Mouse (Mus musculus) brain, embryonic 18.5 days (tissue): ENCODE measurements around the gene Ly6g6e.
"Not testable (repeated sequence)": the region's sequence is repeated elsewhere in the genome, so short reads cannot be mapped to it uniquely, and the experiment has no call there.

Experiments
- DNase-seq: peaks from one replicate; pipeline ENCODE4 v3.0.0-alpha.2; 2012; ENCODE audit warnings: low read depth, low spot score

The Ly6g6e gene

DNA sequence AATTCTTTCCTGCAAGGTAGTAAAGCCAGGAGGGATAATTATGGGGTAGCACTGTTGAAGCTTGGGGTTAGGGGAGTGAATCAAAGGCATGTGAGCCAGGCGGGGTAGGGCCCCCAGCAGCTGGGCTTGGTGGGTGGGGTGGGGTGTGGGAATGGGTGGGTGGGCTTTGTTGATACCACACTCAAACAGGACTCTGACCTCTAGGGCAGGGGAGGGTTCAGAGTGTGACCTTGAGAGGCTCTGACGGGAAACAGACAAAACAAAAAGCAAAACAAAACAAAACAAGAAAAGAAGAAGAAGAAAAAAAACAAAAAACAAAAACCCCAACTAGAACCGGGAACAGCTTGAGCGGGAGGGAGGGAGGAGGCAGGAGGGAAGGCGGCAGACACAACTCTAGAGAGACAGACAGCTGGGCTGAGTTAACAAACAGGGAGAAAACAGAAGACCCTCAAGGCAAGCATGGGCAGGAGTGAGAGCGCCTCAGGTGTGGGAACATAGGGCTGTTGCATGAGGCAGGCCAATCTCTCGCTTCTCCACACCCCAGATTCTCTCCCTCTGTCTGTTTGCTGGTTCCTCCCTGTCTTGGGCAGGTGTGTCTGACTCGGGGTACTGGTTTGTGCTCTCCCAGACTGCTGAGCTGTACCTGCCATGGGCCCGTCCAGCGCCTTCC, at the start of gene Ly6g6e:
Ly6g6e (plus strand) TSS at position 396 of the 670 bp plus-strand sequence.
- DNase-seq = no peak

GRCm38 (mm10) chr17:35027277-35028068, 49.2 kb upstream of the Ly6g6e start, which contains the start of gene Sapcd1:
Gene Sapcd1 (minus strand): TSS chr17:35028016.
- DNase-seq = no peak

DNA sequence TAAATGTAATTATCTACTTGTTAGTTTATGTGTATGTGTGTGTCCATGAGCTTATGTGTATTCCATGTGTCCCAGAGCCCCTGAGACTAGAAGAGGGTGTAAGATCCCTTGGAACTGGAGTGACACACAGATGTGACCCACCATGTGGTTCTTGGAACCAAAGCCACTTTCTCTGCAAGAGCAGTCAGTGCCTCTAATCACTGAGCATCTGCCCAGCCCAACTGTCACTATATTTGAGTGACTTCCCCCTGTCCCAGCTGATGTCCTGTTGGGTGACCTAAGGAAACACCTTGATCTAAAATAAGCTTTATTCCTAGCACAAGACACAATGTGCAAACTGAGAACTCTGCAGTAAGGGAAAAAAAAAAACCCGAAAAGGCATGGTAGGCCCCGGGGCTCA, 48.4 kb upstream of the Ly6g6e start:
- no peak for DNase-seq

DNA sequence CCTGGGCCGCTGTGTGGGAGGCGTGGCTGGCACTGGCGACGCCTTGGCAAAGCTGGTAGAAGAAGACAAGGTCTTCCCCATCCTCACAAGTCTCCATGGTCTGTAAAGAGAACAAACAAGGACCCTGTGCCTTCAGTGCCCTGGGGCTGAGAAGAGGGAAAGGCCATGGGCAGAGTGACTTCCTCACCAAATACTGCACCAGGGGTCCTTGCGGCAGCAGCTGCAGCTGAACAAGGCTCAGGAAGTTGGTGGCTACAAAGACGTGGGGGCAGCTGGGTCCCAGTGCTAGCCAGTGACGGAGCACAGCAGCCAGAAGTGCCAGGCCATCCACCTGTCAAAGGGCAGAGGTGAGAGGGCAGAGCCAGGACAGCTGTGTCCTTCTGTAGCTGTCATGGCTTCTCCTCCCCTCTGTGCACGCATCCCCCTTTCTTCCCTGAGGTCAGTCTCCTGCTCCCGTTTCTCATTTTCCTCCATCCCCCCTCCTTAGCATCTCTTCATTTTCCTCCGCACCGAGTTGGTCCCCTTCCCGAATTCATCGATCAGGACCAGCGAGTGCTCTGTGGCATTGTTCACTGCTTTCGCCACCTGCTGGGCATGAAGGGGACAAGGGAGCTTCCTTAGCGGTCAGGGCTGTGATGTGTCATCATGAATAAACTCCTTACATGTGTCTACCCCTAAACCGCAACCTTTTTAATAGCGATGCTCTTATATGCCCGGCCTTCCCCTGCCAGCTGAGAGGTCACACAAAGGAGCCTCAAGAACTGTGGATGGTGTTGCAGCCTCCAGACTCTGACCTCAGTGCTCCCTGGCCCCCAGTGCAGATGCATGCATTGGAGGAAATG, 46.8 kb upstream of the Ly6g6e start:
- DNase-seq = no peak

DNA sequence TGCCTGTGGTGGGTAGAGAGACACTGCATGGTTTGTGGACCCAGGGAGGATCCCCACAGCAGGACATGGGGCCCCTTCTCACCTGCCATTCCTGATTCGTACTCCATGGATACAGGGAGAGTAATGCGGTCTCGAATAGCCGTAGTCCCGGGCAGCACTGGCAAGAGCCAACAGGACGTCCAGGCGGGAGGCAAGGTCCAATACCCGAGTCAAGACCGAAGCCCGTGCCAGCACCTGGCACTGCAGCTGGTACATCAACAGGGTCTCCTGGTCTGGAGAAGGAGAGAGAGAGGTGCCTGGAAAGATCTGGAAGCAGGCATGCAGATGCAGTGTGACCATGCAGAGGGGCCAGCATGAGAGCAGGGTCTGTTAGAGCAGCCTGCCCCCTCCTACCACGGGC, 45.4 kb upstream of the Ly6g6e start:
- no peak for DNase-seq

GRCm38 (mm10) chr17:35031880-35032279, 44.8 kb upstream of the Ly6g6e start:
- no peak for DNase-seq

DNA sequence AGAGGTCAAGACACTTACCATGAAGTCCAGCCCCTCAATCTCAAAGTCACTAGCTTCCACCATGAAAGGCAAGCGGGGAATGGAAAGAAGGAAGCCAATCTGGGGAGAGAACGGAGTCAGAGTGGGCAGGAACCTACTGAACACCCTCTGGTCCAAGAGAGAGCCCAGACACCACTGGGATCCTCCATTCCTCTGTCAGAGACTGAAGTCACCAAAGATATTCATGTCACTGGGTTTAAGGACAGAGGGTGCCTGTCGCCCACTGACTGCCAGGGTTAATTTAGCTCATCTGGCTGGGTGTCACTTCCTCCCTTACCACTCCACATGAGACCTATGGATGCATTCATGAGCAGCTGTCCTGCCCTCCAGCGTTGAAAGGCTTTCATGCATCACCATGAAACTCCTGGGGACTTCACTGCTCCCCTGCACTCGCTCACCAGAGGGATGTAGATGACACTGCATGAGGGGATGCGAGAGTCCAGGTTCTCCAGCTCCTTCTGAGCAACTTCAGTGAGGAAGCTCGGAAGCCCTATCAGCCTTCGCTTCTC, 44.3 kb upstream of the Ly6g6e start:
- DNase-seq = no peak

DNA sequence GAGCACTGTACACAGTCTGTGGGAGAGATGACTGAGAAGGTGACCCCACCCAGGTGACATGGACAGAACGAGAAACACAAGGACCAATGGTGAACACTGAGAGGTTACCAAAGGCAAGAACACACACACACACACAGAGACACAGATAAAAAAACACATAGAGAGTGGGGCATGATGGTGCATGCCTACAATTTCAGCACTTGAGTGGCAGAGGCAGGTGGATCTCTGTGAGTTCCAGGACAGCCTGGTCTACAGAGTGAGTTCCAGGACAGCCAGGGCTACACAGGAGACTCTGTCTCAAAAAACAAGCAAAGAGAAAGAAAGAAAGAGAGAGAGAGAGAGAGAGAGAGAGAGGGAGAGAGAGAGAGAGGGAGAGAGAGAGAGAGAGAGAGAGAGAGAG, 43.0 kb upstream of the Ly6g6e start:
- DNase-seq = not testable (repeated sequence)

DNA sequence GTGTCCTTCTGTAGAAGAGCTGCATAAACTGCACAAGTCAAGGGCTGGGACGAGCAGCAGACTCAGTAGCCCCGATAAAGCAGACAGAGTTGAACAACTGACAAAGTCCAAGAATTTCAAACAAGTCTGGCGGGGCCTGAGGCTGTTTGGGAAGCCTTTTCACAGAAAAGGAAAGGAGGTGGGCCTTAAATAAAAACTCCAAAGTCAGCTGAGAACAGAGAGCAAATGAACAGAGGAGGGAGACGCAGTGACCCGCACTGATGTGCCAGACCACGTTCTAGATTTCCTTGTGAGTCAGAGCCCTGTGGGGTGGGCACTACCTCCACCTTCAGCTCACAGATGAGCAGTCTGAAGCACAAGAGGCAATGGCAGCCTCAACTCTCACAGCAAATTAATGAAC, 41.8 kb upstream of the Ly6g6e start:
- DNase-seq = no peak

DNA sequence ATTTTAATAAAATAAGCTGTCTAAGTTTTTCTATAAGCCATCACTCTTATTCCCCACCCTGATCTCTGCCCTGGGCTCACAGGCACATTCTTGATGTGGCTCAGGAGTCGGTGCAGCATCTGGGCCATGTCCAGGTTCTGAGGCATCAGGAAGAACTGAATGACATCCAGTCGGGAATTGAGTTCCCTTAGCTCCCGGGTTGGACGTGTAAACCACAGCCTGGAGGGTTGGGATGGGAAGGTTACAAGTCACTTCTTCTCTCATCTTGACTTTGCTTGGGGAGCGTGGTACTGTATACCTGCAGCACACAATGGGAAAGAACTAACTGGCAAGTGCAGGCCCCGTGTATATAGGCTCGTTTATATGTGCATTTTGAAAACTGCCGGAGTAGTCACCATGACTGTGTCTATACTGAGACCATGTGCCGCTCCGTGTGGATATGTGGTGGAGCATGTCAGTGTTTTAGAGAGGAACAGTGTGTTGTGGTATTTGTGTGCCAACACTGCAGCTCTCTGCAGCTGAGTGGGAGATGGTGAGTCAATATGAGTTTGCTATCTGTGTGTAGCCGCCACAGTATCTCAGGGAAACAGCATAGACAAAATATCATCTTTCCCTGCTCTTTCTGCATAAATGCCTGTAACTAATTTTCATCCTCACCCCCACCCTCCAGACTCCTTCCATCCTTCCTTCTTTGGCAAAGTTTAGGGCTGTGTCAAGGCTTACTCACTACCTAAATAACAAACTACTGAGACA, 37.4 kb upstream of the Ly6g6e start:
- no peak for DNase-seq

- no peak for DNase-seq
These were observed 32.9 kb upstream of the Ly6g6e start for GRCm38 (mm10) chr17:35043794-35044193.

DNA sequence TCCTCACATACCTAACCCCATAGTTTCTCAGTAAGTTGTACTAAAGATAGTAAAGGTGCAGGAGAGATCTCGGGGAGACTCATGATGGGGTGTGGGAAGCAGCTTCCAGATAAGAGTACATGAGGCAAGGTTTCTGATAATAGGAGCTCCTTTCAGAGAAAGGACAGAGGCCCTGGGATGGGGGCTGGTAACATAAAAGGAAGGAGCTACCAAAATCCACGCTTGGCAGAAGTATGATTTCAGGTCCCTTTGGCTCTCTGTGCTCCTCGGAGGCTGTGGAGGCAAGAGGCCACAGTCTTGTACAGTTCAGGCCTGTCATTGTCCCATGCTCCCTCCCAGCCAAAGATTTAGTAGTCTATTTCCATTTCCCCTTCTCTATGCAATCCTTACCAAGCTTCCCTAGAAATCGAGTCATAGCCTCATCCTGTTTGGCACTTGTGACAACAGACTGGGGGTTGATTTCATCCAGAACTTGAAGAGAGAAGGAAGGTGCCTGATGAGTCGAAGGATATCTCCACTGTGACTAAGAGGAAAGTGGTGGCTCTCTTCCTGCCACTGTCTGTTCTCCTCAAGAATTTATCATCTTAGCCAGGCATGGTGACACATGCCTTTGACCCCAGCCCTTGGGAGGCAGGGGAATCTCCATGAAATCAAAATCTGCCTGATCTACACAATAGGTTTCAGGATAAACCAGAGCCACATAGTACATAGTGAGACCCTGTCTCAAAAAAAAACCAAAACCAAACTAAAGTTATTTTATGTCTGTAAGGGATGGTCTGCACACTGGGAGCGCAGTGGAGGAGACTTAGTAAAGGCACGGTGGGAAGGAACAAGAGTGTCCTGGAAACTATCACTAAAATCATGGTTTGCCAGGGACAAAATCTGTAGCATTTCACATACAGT, 31.5 kb upstream of the Ly6g6e start:
- DNase-seq = no peak

GRCm38 (mm10) chr17:35045807-35046680, 30.7 kb upstream of the Ly6g6e start:
- DNase-seq = no peak

- DNase-seq = peak; percentile 89
These were observed 29.8 kb upstream of the Ly6g6e start, which contains the start of gene Msh5 for GRCm38 (mm10) chr17:35046681-35047455. Gene Msh5 (minus strand): TSS chr17:35046745.

GRCm38 (mm10) chr17:35047688-35048087, 29.0 kb upstream of the Ly6g6e start:
- no peak for DNase-seq

DNA sequence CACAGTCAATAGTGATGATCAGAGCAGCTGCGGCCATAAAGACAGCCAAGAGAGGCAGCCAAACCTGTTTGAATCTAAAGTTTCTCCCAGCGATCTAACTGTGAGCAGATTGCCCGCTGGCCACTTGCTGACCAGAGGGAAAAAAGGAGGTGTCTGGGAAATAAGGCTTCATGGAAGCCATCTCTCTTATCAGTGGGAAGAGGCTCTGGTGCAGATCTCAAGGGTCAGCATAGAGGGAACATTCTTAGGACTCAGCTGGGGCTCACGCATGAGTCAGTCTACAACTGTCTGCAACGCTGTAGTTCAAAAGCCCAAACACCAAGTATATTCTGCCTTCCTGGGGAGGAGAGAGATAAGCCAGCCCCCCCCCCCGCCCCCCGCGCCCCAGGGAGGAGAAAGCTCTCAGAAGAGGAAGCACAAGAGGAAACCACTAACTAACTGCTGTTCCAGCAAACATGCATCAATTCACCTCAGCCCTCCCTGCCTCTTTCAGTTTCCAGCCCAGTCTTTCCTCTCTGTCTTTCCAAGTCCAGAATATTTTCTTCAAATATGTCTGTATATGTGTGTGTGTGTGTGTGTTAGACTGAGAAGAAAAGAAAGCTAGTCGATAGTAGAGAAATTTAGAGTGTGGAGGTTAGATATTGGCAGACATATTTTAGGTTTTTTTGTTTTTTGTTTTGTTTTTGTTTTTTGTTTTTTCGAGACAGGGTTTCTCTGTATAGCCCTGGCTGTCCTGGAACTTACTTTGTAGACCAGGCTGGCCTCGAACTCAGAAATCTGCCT, 28.4 kb upstream of the Ly6g6e start:
- no peak for DNase-seq

- DNase-seq = no peak
These were observed 27.7 kb upstream of the Ly6g6e start for GRCm38 (mm10) chr17:35048932-35049440.
